Mouse (Mus musculus): ENCODE data around the gene E130114P18Rik. TPM values are rescaled to one million over a fixed set of nuclear protein-coding genes. Genes with fewer than 3 reads are reported as not detected.

E130114P18Rik gene
- polyA plus RNA-seq, 1 experiment from 2014 or later, result 5.4 TPM

DNA sequence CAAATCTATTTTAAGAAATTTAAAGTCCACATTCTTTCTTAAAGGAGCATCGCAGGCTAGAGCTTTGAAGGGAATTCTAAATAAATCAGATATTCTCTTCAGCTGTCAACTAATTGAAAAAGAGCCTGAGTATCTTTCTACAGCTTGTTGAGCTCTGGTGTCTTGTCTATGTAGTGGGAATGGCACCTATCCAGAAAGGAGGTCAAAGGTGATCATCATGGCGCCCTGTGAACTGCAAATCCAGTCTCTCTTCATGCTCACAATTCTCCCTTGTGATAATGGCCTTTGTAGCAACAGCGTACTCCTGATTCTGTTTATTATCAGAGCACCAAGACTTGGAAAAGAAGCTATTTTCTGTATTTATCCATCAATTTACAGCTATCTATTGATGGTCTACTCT is 11.8 kb downstream of the E130114P18Rik start:
- no peak for ATAC-seq (ENCODE audit: insufficient number of reproducible peaks, insufficient read depth, low FRiP score, low TSS enrichment, low read depth)
- 84% methylated on average over 3 of the region's 3 CpGs for WGBS
- no peak overlapping the region for H3K4me2 ChIP-seq
- no peak overlapping the region for H3K4me3 ChIP-seq (replicated peaks)
- no peaks in the 10 kb centered on the region for H3K27me3 ChIP-seq
- H3K9me3 ChIP-seq, result no peaks in the 10 kb centered on the region
- no peak overlapping the region for H3K27ac ChIP-seq
- H3K4me1 ChIP-seq (replicated peaks), result no peaks in the 10 kb centered on the region
- no peaks in the 10 kb centered on the region for H3K36me3 ChIP-seq
- no peak overlapping the region for H3K9ac ChIP-seq (replicated peaks)

DNA sequence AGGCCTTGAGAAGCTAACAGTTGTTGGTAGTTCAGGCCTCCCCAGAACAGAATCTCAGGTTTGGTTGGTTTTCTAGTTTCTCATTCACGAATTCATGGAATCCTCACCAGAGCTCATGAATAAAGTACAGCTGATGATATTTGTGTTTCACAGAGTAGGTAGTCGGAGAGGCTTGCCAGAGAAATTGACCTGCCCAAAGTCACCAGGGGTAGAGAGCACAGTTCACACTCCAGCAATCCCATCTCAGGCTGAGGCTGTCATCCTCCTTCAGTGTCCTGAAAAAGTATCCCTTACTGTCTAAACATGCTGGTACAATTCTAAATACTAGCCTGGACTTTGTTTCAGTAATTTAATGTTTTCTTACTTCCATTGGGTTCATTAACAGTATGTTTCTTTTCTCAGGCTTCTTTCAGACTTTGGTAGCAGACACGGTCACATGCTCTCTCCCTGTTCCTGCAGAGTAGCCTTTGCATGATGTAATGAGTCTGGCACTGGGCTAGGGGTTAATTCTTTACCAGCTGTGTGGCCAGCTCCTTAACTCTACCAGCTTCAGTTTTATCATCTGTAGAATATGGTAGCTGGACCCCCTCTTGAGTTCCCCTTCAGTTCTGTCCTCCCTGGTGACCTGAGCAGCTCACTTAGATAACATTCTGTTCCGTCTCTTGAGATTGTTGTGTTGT is 12.4 kb downstream of the E130114P18Rik start:
- no peak overlapping the region for H3K27ac ChIP-seq
- no peaks in the 10 kb centered on the region for H3K9me3 ChIP-seq
- 85% methylated on average over 4 of the region's 4 CpGs for WGBS
- H3K4me3 ChIP-seq (replicated peaks), result no peak overlapping the region
- ATAC-seq (ENCODE audit: insufficient number of reproducible peaks, insufficient read depth, low FRiP score, low TSS enrichment, low read depth), result no peak
- H3K27me3 ChIP-seq, result no peaks in the 10 kb centered on the region
- no peak overlapping the region for H3K4me2 ChIP-seq
- no peak overlapping the region for H3K9ac ChIP-seq (replicated peaks)
- no peaks in the 10 kb centered on the region for H3K36me3 ChIP-seq
- H3K4me1 ChIP-seq (replicated peaks), result no peaks in the 10 kb centered on the region

DNA sequence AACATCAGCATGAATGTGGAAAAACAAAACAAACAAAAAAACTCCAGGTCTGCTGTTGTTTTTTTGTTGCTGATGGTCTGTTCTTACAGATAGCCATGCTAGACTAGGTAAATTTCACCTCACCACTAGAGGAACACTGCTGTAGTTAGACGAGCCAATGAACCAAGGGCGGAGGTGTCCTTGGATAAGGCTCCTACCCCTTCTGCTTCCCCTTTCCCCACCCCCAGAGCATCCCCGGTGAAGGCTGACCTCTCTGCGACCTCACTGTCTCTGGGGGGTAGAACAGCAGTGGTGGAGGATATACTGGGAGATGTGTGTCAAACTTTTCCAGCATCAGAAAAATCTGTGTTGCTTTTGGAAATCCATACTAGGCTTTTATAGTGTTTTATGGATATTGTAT is 13.3 kb downstream of the E130114P18Rik start:
- ATAC-seq (ENCODE audit: insufficient number of reproducible peaks, insufficient read depth, low FRiP score, low TSS enrichment, low read depth), result no peak
- Histone ChIP-seq H3K4me3 (replicated peaks) (no peak overlapping the region), H3K27ac (no peak overlapping the region), H3K4me1 (replicated peaks) (no peaks in the 10 kb centered on the region), H3K4me2 (no peak overlapping the region), H3K9me3 (no peaks in the 10 kb centered on the region), H3K36me3 (no peaks in the 10 kb centered on the region), H3K27me3 (no peaks in the 10 kb centered on the region), H3K9ac (replicated peaks) (no peak overlapping the region)
- WGBS, result 26% methylated on average over 4 of the region's 4 CpGs

DNA sequence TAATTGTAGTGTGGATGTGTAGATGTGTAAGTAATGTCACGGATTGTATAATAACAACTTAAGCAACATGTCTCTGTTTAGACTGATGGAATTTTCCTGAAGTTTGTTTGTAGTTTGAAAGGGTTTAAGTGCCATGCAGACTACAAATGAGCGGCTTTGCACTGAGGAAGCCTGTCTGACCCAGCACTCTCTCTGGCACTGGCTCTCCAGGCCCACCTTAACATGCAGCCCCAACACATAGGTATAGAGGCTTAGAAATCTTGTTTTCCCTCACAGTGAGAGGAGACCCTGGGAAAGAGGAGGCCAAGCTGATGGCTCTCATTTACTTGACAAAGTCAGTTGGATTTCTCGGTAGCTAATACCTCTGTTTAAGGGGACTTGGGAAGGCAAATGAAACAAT is 19.2 kb downstream of the E130114P18Rik start:
- H3K4me2 ChIP-seq, result peak overlapping the region; percentile 64
- H3K4me1 ChIP-seq (replicated peaks), result peaks cover 43% of the 10 kb centered on the region
- H3K27ac ChIP-seq, result no peak overlapping the region
- H3K27me3 ChIP-seq, result peaks cover 4% of the 10 kb centered on the region; the same call in 1 of the 2 replicates
- ATAC-seq (ENCODE audit: insufficient number of reproducible peaks, insufficient read depth, low FRiP score, low TSS enrichment, low read depth), result no peak
- peak overlapping the region; percentile 48 for H3K4me3 ChIP-seq (replicated peaks)
- no peaks in the 10 kb centered on the region for H3K9me3 ChIP-seq
- H3K9ac ChIP-seq (replicated peaks), result peak overlapping the region; percentile 63; the same call in 1 of the 2 replicates
- 34% methylated on average over 3 of the region's 3 CpGs for WGBS
- no peaks in the 10 kb centered on the region for H3K36me3 ChIP-seq

DNA sequence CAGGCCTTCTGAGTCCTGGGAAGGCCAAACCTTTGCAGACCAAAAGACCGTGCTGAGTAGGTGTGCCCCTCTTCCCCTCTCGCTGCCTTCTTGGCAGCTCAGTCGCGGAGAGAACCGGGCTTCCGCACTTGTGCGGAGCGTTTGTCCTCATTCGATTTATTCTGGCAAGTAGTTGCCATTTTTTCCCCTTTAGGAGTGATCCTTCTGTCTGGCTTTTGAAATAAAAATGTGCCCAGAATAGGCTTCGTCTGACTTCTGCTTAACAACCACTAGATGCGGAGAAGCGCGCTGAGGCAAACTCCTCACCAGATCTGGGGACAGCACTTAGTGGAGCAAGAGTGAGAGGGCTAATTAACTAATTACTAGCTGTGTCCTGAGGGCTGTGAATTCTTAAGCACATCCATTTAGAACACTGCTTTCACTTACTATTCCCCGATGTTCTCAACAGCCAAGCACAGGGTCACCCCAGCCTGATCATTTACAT is 19.9 kb downstream of the E130114P18Rik start:
- H3K36me3 ChIP-seq, result no peaks in the 10 kb centered on the region
- ATAC-seq (ENCODE audit: insufficient number of reproducible peaks, insufficient read depth, low FRiP score, low TSS enrichment, low read depth), result no peak
- H3K4me3 ChIP-seq (replicated peaks), result peak overlapping the region; percentile 48
- no peaks in the 10 kb centered on the region for H3K9me3 ChIP-seq
- peaks cover 4% of the 10 kb centered on the region; the same call in 1 of the 2 replicates for H3K27me3 ChIP-seq
- peaks cover 48% of the 10 kb centered on the region for H3K4me1 ChIP-seq (replicated peaks)
- peak overlapping the region; percentile 81 for H3K27ac ChIP-seq
- H3K9ac ChIP-seq (replicated peaks), result peak overlapping the region; percentile 63
- H3K4me2 ChIP-seq, result peak overlapping the region; percentile 64
- under 1% methylated on average over 14 of the region's 14 CpGs for WGBS

DNA sequence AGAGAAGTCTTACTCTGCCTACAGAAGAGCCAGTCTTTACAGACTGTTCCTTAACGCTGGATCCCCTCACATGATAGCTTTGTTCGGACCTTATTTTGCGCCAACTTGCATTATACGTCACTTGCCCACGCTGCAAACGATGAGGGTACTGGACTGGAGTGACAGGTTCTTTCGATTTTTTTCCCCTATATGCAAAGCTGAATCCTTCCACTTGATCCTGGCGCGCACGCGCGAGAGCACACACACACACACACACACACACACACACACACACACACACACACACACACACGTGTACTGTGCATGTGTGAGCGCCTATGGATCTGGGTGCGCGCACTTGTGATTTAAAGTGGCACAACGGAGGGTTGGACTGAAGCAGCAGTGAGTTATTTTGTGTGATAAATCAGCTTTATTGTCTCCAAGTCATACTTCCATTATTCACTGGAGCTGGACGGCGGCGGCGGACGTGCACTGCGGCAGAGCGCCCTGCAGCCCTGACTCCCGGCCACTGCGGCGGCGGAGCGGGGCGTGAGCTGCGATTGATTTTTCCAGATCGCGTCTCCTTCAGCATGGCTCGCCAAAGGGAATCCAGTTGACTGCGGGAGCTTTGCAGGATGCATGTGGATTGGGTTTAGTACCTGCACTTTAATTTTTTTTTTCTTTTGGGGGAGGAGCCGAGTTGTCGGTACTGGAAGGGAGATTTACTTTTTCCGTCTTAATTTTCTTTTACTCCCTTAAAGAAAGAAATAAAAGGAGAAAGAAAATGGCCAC is 20.5 kb downstream of the E130114P18Rik start:
- H3K4me1 ChIP-seq (replicated peaks), result peaks cover 51% of the 10 kb centered on the region
- under 1% methylated on average over 38 of the region's 38 CpGs for WGBS
- peak overlapping the region; percentile 48 for H3K4me3 ChIP-seq (replicated peaks)
- no peaks in the 10 kb centered on the region for H3K36me3 ChIP-seq
- peaks cover 4% of the 10 kb centered on the region; the same call in 1 of the 2 replicates for H3K27me3 ChIP-seq
- H3K9me3 ChIP-seq, result no peaks in the 10 kb centered on the region
- ATAC-seq (ENCODE audit: insufficient number of reproducible peaks, insufficient read depth, low FRiP score, low TSS enrichment, low read depth), result peak; percentile 61; the same call in 1 of the 2 replicates
- peak overlapping the region; percentile 63 for H3K9ac ChIP-seq (replicated peaks)
- peak overlapping the region; percentile 81 for H3K27ac ChIP-seq
- peak overlapping the region; percentile 64 for H3K4me2 ChIP-seq

DNA sequence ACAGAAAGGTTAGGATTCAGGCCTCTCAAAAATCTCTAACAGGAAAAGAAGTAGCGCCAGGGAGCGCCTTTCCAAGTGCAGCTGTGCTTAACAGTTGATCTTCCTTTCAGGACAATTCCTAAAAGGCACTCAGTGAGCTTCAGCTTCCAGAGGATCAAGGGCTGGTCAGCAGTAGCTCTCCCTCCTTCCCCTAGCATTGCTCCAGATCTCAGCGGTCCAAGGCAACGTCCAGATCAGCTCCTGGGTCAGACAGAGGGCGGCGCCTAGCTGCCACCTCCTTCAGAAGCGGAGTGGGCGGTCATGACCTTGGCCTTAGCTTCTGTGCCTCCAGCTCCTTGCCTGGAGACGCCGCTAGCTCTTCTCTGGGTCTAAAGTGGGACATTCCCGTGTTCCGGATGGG is 23.6 kb downstream of the E130114P18Rik start:
- WGBS, result 12% methylated on average over 12 of the region's 12 CpGs
- Histone ChIP-seq H3K27me3 (peaks cover 4% of the 10 kb centered on the region; the same call in 1 of the 2 replicates), H3K9ac (replicated peaks) (no peak overlapping the region), H3K36me3 (no peaks in the 10 kb centered on the region), H3K27ac (peak overlapping the region; percentile 66), H3K9me3 (no peaks in the 10 kb centered on the region), H3K4me2 (peak overlapping the region; percentile 13; the same call in 1 of the 2 replicates), H3K4me1 (replicated peaks) (peaks cover 61% of the 10 kb centered on the region), H3K4me3 (replicated peaks) (no peak overlapping the region)
- no peak for ATAC-seq (ENCODE audit: insufficient number of reproducible peaks, insufficient read depth, low FRiP score, low TSS enrichment, low read depth)

DNA sequence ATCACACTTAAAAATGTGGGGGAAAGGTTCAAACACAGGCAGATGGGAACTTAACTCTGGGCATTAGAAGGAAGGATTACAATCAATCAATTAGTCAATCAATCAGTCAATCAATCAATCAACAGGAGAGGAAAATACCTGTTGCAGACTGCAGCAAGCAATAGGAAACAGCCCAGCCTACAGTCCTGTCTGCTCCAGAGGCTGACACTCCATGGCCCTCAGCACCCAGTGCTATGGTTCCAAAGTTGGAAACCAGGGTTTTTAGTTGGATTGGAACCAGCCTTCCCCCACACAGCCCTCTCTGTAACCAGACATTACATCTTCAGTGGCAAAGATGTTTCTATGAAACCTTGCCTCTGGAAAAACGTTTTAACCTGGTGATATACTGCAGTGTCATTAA is 24.4 kb downstream of the E130114P18Rik start:
- no peak for ATAC-seq (ENCODE audit: insufficient number of reproducible peaks, insufficient read depth, low FRiP score, low TSS enrichment, low read depth)
- Histone ChIP-seq H3K9me3 (no peaks in the 10 kb centered on the region), H3K9ac (replicated peaks) (no peak overlapping the region), H3K36me3 (no peaks in the 10 kb centered on the region), H3K4me1 (replicated peaks) (peaks cover 57% of the 10 kb centered on the region), H3K27me3 (peaks cover 4% of the 10 kb centered on the region; the same call in 1 of the 2 replicates), H3K4me2 (no peak overlapping the region), H3K27ac (no peak overlapping the region), H3K4me3 (replicated peaks) (no peak overlapping the region)
- WGBS, result 8% methylated on average over 1 of the region's 1 CpGs

DNA sequence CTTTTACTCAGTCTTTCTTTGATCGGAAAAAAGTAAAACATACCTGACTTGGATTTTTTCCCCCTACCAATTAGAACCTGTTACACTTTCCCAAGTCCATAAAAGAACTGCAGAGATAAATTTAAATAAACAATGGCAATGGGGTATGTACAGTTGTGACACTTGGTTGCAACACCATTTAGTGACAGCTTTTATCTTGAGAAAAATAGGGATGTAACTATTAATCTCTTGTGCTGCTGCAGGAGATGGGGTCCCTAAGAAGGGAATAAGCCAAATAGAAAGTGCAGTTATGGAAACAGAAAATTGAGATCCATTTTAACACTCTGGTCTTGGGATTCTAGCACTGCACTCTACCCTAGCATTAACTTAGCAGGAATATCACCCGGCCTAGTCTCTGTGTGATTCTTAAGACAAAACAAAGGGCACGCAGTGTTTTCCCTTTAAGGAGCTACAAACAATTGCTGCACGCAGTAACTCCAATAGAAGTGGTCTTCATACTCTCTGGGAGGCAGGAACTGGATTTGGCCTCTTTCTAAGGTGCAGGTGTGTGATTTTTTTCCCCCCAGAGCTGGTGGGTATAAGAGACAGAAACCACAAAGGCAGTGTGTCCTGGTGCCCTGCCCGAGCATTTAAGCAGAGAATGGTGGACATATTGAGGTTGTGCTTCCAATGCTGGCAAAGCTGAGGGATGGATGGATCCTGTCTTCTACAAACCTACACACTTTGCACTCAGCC is 25.4 kb downstream of the E130114P18Rik start:
- peak overlapping the region; percentile 68 for H3K9ac ChIP-seq (replicated peaks)
- no peaks in the 10 kb centered on the region for H3K9me3 ChIP-seq
- peak overlapping the region; percentile 44 for H3K4me3 ChIP-seq (replicated peaks)
- H3K27ac ChIP-seq, result no peak overlapping the region
- WGBS, result 26% methylated on average over 5 of the region's 5 CpGs
- no peaks in the 10 kb centered on the region for H3K36me3 ChIP-seq
- H3K27me3 ChIP-seq, result peaks cover 4% of the 10 kb centered on the region; the same call in 1 of the 2 replicates
- ATAC-seq (ENCODE audit: insufficient number of reproducible peaks, insufficient read depth, low FRiP score, low TSS enrichment, low read depth), result no peak
- peaks cover 51% of the 10 kb centered on the region for H3K4me1 ChIP-seq (replicated peaks)
- peak overlapping the region; percentile 91 for H3K4me2 ChIP-seq

DNA sequence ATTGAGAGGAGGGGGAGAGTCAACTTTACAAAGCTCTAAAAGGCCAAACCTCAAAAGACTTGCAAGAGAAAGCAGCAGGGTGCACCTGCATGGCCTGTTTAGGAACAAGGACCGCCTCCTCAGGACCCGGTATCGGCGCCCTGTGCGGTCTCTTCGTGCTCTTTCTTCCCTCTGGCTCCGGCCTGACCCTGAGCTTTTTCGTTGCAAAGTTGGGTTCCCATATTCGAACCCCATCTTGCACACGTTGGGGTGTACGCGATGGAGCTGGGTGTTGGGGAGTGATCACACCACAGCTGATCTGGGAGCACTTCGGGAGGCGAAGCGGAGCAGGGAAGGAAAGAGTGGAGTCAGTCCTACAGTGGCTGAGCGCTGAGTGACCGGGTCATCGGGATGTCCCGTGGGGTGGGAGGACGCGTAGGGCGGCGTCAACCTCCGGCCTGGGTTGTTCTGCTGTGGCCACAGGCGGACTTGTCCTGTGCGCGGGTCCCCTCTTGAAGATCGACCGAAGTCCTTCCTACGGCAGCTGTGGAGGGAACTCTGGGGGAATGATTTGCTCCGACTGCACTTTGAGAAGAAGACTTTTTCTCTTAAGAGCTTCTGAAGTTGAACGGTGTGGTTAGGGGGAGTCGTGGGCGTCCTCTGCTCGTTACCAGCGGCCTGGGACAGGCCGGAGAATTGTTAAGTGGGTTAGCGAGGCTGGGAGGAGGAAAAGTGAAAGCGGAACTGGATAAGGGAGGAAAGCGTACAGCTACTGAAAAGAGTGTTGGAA is 26.2 kb downstream of the E130114P18Rik start:
- Histone ChIP-seq H3K4me1 (replicated peaks) (peaks cover 48% of the 10 kb centered on the region), H3K27me3 (peaks cover 4% of the 10 kb centered on the region; the same call in 1 of the 2 replicates), H3K27ac (peak overlapping the region; percentile 77), H3K9me3 (no peaks in the 10 kb centered on the region), H3K4me3 (replicated peaks) (peak overlapping the region; percentile 44), H3K4me2 (peak overlapping the region; percentile 91), H3K9ac (replicated peaks) (peak overlapping the region; percentile 68), H3K36me3 (no peaks in the 10 kb centered on the region)
- 2% methylated on average over 40 of the region's 40 CpGs for WGBS
- peak; percentile 61 for ATAC-seq (ENCODE audit: insufficient number of reproducible peaks, insufficient read depth, low FRiP score, low TSS enrichment, low read depth)

Data from limb, embryonic 12.5 days (tissue).